Mouse (Mus musculus): ENCODE data around the gene Palm2. TPM values are rescaled to one million over a fixed set of nuclear protein-coding genes. Genes with fewer than 3 reads are reported as not detected.

The Palm2 gene
- polyA plus RNA-seq, 1 experiment from 2014 or later = 0.05 TPM

GRCm38 (mm10) chr4:57666101-57666500 lies 232.1 kb downstream of the Palm2 start:
- WGBS (ENCODE audit: insufficient replicate concordance) = 60% methylated on average over 3 of the region's 3 CpGs
- TF ChIP-seq EP300 (IDR thresholded peaks at IDR 0.05; ENCODE audit: low read depth) = no peak
- no peak for TF ChIP-seq CTCF (IDR thresholded peaks at IDR 0.05; ENCODE audit: low read depth)
- Histone ChIP-seq H3K4me3 (ENCODE audit: low read depth, low read length) (no peak overlapping the region), H3K27ac (ENCODE audit: low read depth) (no peak overlapping the region), H3K9ac (replicated peaks) (no peak overlapping the region), H3K4me1 (ENCODE audit: insufficient read depth) (no peaks in the 10 kb centered on the region), H3K4me2 (ENCODE audit: low read depth, low read length) (no peak overlapping the region), H3K9me3 (ENCODE audit: low read length) (no peaks in the 10 kb centered on the region), H3K36me3 (replicated peaks; ENCODE audit: insufficient read depth, low read length) (no peaks in the 10 kb centered on the region), H3K27me3 (ENCODE audit: insufficient read depth, low read length) (no peaks in the 10 kb centered on the region)
- DNase-seq = no peak
- no peak for ATAC-seq

GRCm38 (mm10) chr4:57670813-57671469 lies 236.9 kb downstream of the Palm2 start:
- no peak overlapping the region for H3K27ac ChIP-seq (ENCODE audit: low read depth)
- no peak for DNase-seq
- WGBS (ENCODE audit: insufficient replicate concordance) = 47% methylated on average over 7 of the region's 7 CpGs

GRCm38 (mm10) chr4:57672541-57672940 lies 238.5 kb downstream of the Palm2 start:
- Histone ChIP-seq H3K36me3 (replicated peaks; ENCODE audit: insufficient read depth, low read length) (no peaks in the 10 kb centered on the region), H3K27me3 (ENCODE audit: insufficient read depth, low read length) (no peaks in the 10 kb centered on the region; the same call in 1 of the 2 replicates), H3K9me3 (ENCODE audit: low read length) (no peaks in the 10 kb centered on the region), H3K27ac (ENCODE audit: low read depth) (no peak overlapping the region), H3K4me2 (ENCODE audit: low read depth, low read length) (no peak overlapping the region), H3K4me3 (ENCODE audit: low read depth, low read length) (no peak overlapping the region), H3K9ac (replicated peaks) (no peak overlapping the region), H3K4me1 (ENCODE audit: insufficient read depth) (peaks cover 14% of the 10 kb centered on the region)
- DNase-seq (no peak), ATAC-seq (no peak)
- WGBS (ENCODE audit: insufficient replicate concordance) = 62% methylated on average over 4 of the region's 4 CpGs
- TF ChIP-seq CTCF (IDR thresholded peaks at IDR 0.05; ENCODE audit: low read depth) (no peak), EP300 (IDR thresholded peaks at IDR 0.05; ENCODE audit: low read depth) (no peak)

More at GRCm38 (mm10) chr4:57670813-57671469, 236.9 kb downstream of the Palm2 start:
- TF ChIP-seq CTCF (IDR thresholded peaks at IDR 0.05; ENCODE audit: low read depth) (peak; percentile 59), EP300 (IDR thresholded peaks at IDR 0.05; ENCODE audit: low read depth) (no peak)
- no peaks in the 10 kb centered on the region for H3K36me3 ChIP-seq (replicated peaks; ENCODE audit: insufficient read depth, low read length)
- no peak overlapping the region for H3K4me3 ChIP-seq (ENCODE audit: low read depth, low read length)
- no peaks in the 10 kb centered on the region for H3K9me3 ChIP-seq (ENCODE audit: low read length)
- no peak overlapping the region for H3K9ac ChIP-seq (replicated peaks)
- H3K4me1 ChIP-seq (ENCODE audit: insufficient read depth) = peaks cover 14% of the 10 kb centered on the region
- no peak overlapping the region for H3K4me2 ChIP-seq (ENCODE audit: low read depth, low read length)
- no peak for ATAC-seq
- H3K27me3 ChIP-seq (ENCODE audit: insufficient read depth, low read length) = no peaks in the 10 kb centered on the region; the same call in 1 of the 2 replicates

GRCm38 (mm10) chr4:57672996-57673906 lies 239.2 kb downstream of the Palm2 start:
- Histone ChIP-seq H3K4me3 (ENCODE audit: low read depth, low read length) (no peak overlapping the region), H3K27me3 (ENCODE audit: insufficient read depth, low read length) (no peaks in the 10 kb centered on the region; the same call in 1 of the 2 replicates), H3K4me1 (ENCODE audit: insufficient read depth) (peaks cover 14% of the 10 kb centered on the region), H3K9ac (replicated peaks) (no peak overlapping the region), H3K9me3 (ENCODE audit: low read length) (no peaks in the 10 kb centered on the region), H3K36me3 (replicated peaks; ENCODE audit: insufficient read depth, low read length) (no peaks in the 10 kb centered on the region), H3K27ac (ENCODE audit: low read depth) (0 out of 2 replicates have a peak overlapping the region, but pooled peaks have one; percentile 22), H3K4me2 (ENCODE audit: low read depth, low read length) (peak overlapping the region; percentile 27)
- 8% methylated on average over 12 of the region's 12 CpGs for WGBS (ENCODE audit: insufficient replicate concordance)
- ATAC-seq = peak; percentile 60; the same call in 1 of the 2 replicates
- peak; percentile 94 for TF ChIP-seq CTCF (IDR thresholded peaks at IDR 0.05; ENCODE audit: low read depth)
- no peak for TF ChIP-seq EP300 (IDR thresholded peaks at IDR 0.05; ENCODE audit: low read depth)
- DNase-seq = peak; percentile 84

GRCm38 (mm10) chr4:57674351-57674750 lies 240.3 kb downstream of the Palm2 start:
- no peak overlapping the region for H3K4me2 ChIP-seq (ENCODE audit: low read depth, low read length)

GRCm38 (mm10) chr4:57675387-57675786 lies 241.3 kb downstream of the Palm2 start:
- TF ChIP-seq CTCF (IDR thresholded peaks at IDR 0.05; ENCODE audit: low read depth) (no peak), EP300 (IDR thresholded peaks at IDR 0.05; ENCODE audit: low read depth) (0 out of 2 replicates have a peak, but pooled peaks have one; percentile 26)

More at GRCm38 (mm10) chr4:57674351-57674750, 240.3 kb downstream of the Palm2 start:
- peaks cover 14% of the 10 kb centered on the region for H3K4me1 ChIP-seq (ENCODE audit: insufficient read depth)
- no peak overlapping the region for H3K27ac ChIP-seq (ENCODE audit: low read depth)
- H3K9me3 ChIP-seq (ENCODE audit: low read length) = no peaks in the 10 kb centered on the region
- no peaks in the 10 kb centered on the region; the same call in 1 of the 2 replicates for H3K27me3 ChIP-seq (ENCODE audit: insufficient read depth, low read length)
- DNase-seq (peak; percentile 34), ATAC-seq (no peak)
- no peaks in the 10 kb centered on the region for H3K36me3 ChIP-seq (replicated peaks; ENCODE audit: insufficient read depth, low read length)
- H3K9ac ChIP-seq (replicated peaks) = no peak overlapping the region
- TF ChIP-seq CTCF (IDR thresholded peaks at IDR 0.05; ENCODE audit: low read depth) (no peak), EP300 (IDR thresholded peaks at IDR 0.05; ENCODE audit: low read depth) (no peak)
- 47% methylated on average over 7 of the region's 7 CpGs for WGBS (ENCODE audit: insufficient replicate concordance)
- no peak overlapping the region for H3K4me3 ChIP-seq (ENCODE audit: low read depth, low read length)

More at GRCm38 (mm10) chr4:57675387-57675786, 241.3 kb downstream of the Palm2 start:
- H3K27ac ChIP-seq (ENCODE audit: low read depth) = no peak overlapping the region
- no peak overlapping the region for H3K4me3 ChIP-seq (ENCODE audit: low read depth, low read length)
- DNase-seq (peak; percentile 69), ATAC-seq (peak; percentile 76)
- peaks cover 14% of the 10 kb centered on the region for H3K4me1 ChIP-seq (ENCODE audit: insufficient read depth)
- H3K27me3 ChIP-seq (ENCODE audit: insufficient read depth, low read length) = no peaks in the 10 kb centered on the region; the same call in 1 of the 2 replicates
- no peak overlapping the region for H3K9ac ChIP-seq (replicated peaks)
- WGBS (ENCODE audit: insufficient replicate concordance) = 3% methylated on average over 13 of the region's 13 CpGs
- no peaks in the 10 kb centered on the region for H3K9me3 ChIP-seq (ENCODE audit: low read length)
- H3K4me2 ChIP-seq (ENCODE audit: low read depth, low read length) = 0 out of 2 replicates have a peak overlapping the region, but pooled peaks have one; percentile 22
- H3K36me3 ChIP-seq (replicated peaks; ENCODE audit: insufficient read depth, low read length) = no peaks in the 10 kb centered on the region

Measured in liver, postnatal 0 days (tissue).